Comparison of ENCODE assay signal across 26 mouse cellular contexts in the genomic region with DNA sequence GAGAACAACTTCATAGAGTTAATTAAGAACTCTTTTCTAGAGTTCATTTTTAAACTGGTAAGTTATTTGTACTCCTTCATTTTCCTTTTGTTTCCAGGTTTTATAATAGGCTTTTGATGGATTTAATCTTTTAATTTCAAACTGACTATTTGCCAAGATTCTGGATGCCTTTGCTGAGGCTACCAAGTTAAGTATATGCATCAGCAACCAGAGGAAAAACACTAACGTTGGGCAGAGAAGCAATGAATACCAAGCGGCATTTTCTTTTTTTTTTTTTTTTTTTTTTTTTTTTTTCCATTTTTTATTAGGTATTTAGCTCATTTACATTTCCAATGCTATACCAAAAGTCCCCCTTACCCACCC.
"Had no signal": no experiment of that assay in that cellular context is flagged by ENCODE, and none has a peak within 500 bp of the region (broad histone marks: within the 10 kb centered on the region; RNA-seq: fewer than 3 reads in every experiment).

No protein-coding gene starts in this region.

- H3K4me1 ChIP-seq: heart, embryonic 10.5 days; heart, embryonic 12.5 days; hindbrain, embryonic 10.5 days; hindbrain, embryonic 12.5 days; hindbrain, embryonic 15.5 days; intestine, embryonic 15.5 days; limb, embryonic 10.5 days; limb, embryonic 12.5 days; liver, embryonic 13.5 days; liver, embryonic 15.5 days had no signal

- H3K27me3 ChIP-seq: heart, embryonic 12.5 days; hindbrain, embryonic 12.5 days; hindbrain, embryonic 15.5 days; intestine, embryonic 15.5 days; limb, embryonic 12.5 days; liver, embryonic 13.5 days; liver, embryonic 15.5 days had no signal

- H3K4me2 ChIP-seq: heart, embryonic 12.5 days; hindbrain, embryonic 12.5 days; hindbrain, embryonic 15.5 days; intestine, embryonic 15.5 days; limb, embryonic 12.5 days; liver, embryonic 11.5 days; liver, embryonic 13.5 days; liver, embryonic 15.5 days had no signal

- H3K4me3 ChIP-seq: gastrocnemius, adult 2 months; heart, embryonic 10.5 days; heart, embryonic 12.5 days; hindbrain, embryonic 10.5 days; hindbrain, embryonic 12.5 days; hindbrain, embryonic 15.5 days; intestine, embryonic 15.5 days; left cerebral cortex, adult 2 months; limb, embryonic 10.5 days; limb, embryonic 12.5 days; liver, embryonic 13.5 days; liver, embryonic 15.5 days had no signal

- ATAC-seq: inflammation-experienced regulatory T-cells, adult 6 months; intestine, embryonic 15.5 days; intestine, postnatal 0 days had no signal

- H3K27ac ChIP-seq: gastrocnemius, adult 2 months; heart, embryonic 10.5 days; hindbrain, embryonic 10.5 days; hindbrain, embryonic 12.5 days; hindbrain, embryonic 15.5 days; intestine, embryonic 15.5 days; left cerebral cortex, adult 2 months; limb, embryonic 10.5 days; limb, embryonic 12.5 days; liver, embryonic 13.5 days; liver, embryonic 15.5 days had no signal

- H3K9me3 ChIP-seq: heart, embryonic 10.5 days; heart, embryonic 12.5 days; hindbrain, embryonic 10.5 days; hindbrain, embryonic 12.5 days; hindbrain, embryonic 15.5 days; intestine, embryonic 15.5 days; limb, embryonic 10.5 days; limb, embryonic 12.5 days; liver, embryonic 13.5 days; liver, embryonic 15.5 days had no signal

- H3K9ac ChIP-seq: heart, embryonic 12.5 days; hindbrain, embryonic 12.5 days; hindbrain, embryonic 15.5 days; intestine, embryonic 15.5 days; limb, embryonic 12.5 days; liver, embryonic 13.5 days; liver, embryonic 15.5 days had no signal

- DNase-seq: gastrocnemius, adult 2 months; gastrocnemius, postnatal 10 days; gastrocnemius, postnatal 25 days; heart, adult 18-20 months; heart, postnatal 10 days; heart, postnatal 4 days; kidney, adult 18-20 months; kidney, adult 8-10 months; kidney, postnatal 10 days; kidney, postnatal 25 days; kidney, postnatal 4 days; liver; liver, embryonic 13.5 days had no signal

- H3K36me3 ChIP-seq: heart, embryonic 10.5 days; heart, embryonic 12.5 days; hindbrain, embryonic 10.5 days; hindbrain, embryonic 12.5 days; hindbrain, embryonic 15.5 days; intestine, embryonic 15.5 days; limb, embryonic 10.5 days; limb, embryonic 12.5 days; liver, embryonic 13.5 days; liver, embryonic 15.5 days had no signal
